Mouse (Mus musculus) kidney, postnatal 4 days (tissue): Measurements from ENCODE around the gene Ccdc134.

Experiments
- DNase-seq, 2 experiments: peaks; one replicate each; pipeline ENCODE4 v3.0.0; 2021; ENCODE audit warnings: mixed read lengths in 2 of 2

The Ccdc134 gene

DNA sequence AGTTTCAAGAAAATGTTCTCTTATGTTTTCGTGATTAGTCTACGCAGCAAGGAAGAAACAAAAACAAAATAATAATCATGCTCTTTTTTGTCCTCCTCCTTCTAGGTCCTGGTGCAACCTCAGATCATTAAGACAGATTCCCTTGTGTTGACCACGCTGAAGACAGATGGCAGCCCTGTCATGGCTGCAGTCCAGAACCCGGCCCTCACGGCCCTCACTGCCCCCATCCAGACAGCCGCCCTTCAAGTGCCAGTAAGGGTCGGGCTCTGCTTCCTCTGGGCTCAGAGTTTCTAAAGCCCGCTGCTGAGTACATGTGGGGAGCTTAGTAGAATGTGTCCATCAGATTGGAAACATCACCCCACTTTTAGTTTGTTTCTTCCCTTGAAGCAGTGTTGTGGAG is 44.9 kb downstream of the Ccdc134 start:
- DNase-seq = no peak

GRCm38 (mm10) chr15:82175091-82175490 is 47.4 kb downstream of the Ccdc134 start:
- no peak for DNase-seq

GRCm38 (mm10) chr15:82177743-82178290 is 50.1 kb downstream of the Ccdc134 start:
- DNase-seq = no peak

- no peak for DNase-seq
Observed at GRCm38 (mm10) chr15:82181131-82181530, 53.4 kb downstream of the Ccdc134 start.

DNA sequence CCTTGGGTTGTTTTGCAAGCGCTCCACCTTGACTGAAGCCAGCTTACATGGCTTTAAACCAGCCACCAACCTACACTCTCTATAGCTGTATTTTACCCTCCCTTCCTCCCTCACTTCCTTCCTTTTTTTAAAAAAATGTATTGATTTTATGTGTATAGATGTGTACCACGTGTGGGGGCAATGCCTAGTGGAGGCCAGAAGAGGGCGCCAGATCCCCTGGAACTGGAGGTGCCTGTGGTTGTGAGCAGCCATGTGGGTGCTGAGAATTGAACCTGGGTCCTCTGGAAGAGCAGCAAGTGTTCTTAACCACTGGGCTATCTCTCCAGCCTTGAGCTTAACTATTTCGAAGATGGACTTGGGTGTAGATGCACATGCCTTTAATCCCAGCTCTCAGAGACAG is 54.6 kb downstream of the Ccdc134 start:
- DNase-seq = no peak

- no peak for DNase-seq
Observed at GRCm38 (mm10) chr15:82183596-82183995, 55.9 kb downstream of the Ccdc134 start.

- DNase-seq = peak; percentile 53 to 73
Observed at GRCm38 (mm10) chr15:82184183-82184582, 56.5 kb downstream of the Ccdc134 start.

DNA sequence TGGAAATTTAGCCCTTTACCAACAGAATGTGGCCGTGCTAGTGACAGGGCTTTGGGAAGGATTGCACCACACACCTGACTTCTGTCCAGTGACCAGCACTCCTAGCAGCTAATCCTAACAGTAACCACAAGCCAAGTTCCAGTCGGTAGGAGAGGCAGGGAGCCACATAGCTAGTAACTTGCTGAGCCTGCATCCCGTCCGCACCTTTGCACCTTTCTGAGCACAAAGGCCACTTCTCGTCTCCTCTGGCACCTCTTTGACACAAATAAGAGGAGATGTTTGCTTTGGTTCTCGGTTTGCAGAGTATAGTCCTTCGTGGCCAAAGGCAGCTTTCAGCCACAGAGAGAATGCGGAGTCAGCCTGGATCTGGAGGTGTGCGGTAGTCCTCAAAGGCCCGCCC is 56.9 kb downstream of the Ccdc134 start:
- DNase-seq = peak in 1 of 2 experiments; percentile 60

GRCm38 (mm10) chr15:82185062-82185783 is 57.5 kb downstream of the Ccdc134 start:
- peak; percentile 21 to 52 for DNase-seq

- no peak for DNase-seq
Observed at GRCm38 (mm10) chr15:82186131-82186530, 58.4 kb downstream of the Ccdc134 start.

GRCm38 (mm10) chr15:82186931-82187330 is 59.2 kb downstream of the Ccdc134 start:
- no peak for DNase-seq

DNA sequence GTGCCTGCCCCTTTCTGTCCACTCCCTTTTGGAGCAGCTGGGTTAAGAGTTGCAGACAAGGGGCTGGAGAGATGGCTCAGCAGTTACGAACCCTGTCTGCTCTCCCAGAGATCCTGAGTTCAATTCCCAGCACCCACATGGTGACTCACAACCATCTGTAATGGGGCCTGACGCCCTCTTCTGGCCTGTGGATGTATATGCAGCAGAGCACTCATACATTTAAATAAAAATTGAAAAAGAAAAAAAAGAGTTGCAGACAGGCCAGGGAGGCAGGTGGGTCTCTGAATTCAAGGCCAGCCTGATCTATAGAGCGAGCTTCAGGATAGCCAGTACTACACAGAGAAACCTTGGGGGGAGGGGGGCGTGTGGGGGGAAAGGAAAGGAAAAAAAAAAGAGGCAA is 59.7 kb downstream of the Ccdc134 start:
- no peak for DNase-seq

- no peak for DNase-seq
Observed at GRCm38 (mm10) chr15:82187924-82188323, 60.2 kb downstream of the Ccdc134 start.

GRCm38 (mm10) chr15:82188481-82189240 is 60.9 kb downstream of the Ccdc134 start:
- peak; percentile 68 to 74 for DNase-seq
